Mouse (Mus musculus) thymus, postnatal 0 days (tissue): ENCODE results near the gene 2210407C18Rik. TPM values are rescaled to one million over a fixed set of nuclear protein-coding genes. Genes with fewer than 3 reads are reported as not detected.

ENCODE experiments used
- DNase-seq: peaks from one replicate; pipeline ENCODE4 v3.0.0-alpha.2; 2015; ENCODE audit warnings: low spot score
- polyA plus RNA-seq: library from polyadenylated mRNA; unstranded; fragments of >200 nt; fragmentation: Nextera tagmentation; extraction: Ambion mirVana; gene quantifications from 2 replicates; pipeline ENCODE4 v1.2.1, GENCODE M21; 2015

2210407C18Rik gene
- 0.95 and 1.0 TPM in 2 replicates for polyA plus RNA-seq

GRCm38 (mm10) chr11:58615975-58616374 is at the start of gene 2210407C18Rik:
Gene 2210407C18Rik, minus strand, starts transcription at chr11:58616075.
- no peak for DNase-seq

GRCm38 (mm10) chr11:58658596-58658995 is 42.7 kb upstream of the 2210407C18Rik start, which contains the start of gene Olfr322:
Gene Olfr322, plus strand, starts transcription at chr11:58658782.
- no peak for DNase-seq

GRCm38 (mm10) chr11:58655151-58655550 is 39.3 kb upstream of the 2210407C18Rik start:
- DNase-seq, result no peak

GRCm38 (mm10) chr11:58643350-58643749 is 27.5 kb upstream of the 2210407C18Rik start:
- DNase-seq, result peak; percentile 74

- DNase-seq, result no peak
Measured at GRCm38 (mm10) chr11:58641638-58642358, 25.9 kb upstream of the 2210407C18Rik start.

GRCm38 (mm10) chr11:58641057-58641456 is 25.2 kb upstream of the 2210407C18Rik start:
- no peak for DNase-seq

- DNase-seq, result no peak
Measured at GRCm38 (mm10) chr11:58640272-58640867, 24.5 kb upstream of the 2210407C18Rik start, which contains the start of gene Trim58. Gene Trim58, plus strand, starts transcription at chr11:58640465.

- no peak for DNase-seq
Measured at GRCm38 (mm10) chr11:58638176-58638701, 22.4 kb upstream of the 2210407C18Rik start.

GRCm38 (mm10) chr11:58636376-58636977 is 20.6 kb upstream of the 2210407C18Rik start:
- peak; percentile 66 for DNase-seq

- no peak for DNase-seq
Measured at GRCm38 (mm10) chr11:58634878-58635277, 19.0 kb upstream of the 2210407C18Rik start.

- no peak for DNase-seq
Measured at GRCm38 (mm10) chr11:58630401-58630800, 14.5 kb upstream of the 2210407C18Rik start, which contains the start of gene Olfr323. Gene Olfr323, minus strand, starts transcription at chr11:58630501.

- no peak for DNase-seq
Measured at GRCm38 (mm10) chr11:58626146-58626545, 10.3 kb upstream of the 2210407C18Rik start.

GRCm38 (mm10) chr11:58618793-58619192 is 2.9 kb upstream of the 2210407C18Rik start:
- no peak for DNase-seq

GRCm38 (mm10) chr11:58618369-58618768 is 2.5 kb upstream of the 2210407C18Rik start:
- no peak for DNase-seq

- no peak for DNase-seq
Measured at GRCm38 (mm10) chr11:58614526-58614925, 1.3 kb downstream of the 2210407C18Rik start.

- no peak for DNase-seq
Measured at GRCm38 (mm10) chr11:58613359-58613758, 2.5 kb downstream of the 2210407C18Rik start.

GRCm38 (mm10) chr11:58607030-58607429 is 8.8 kb downstream of the 2210407C18Rik start:
- DNase-seq, result no peak

- DNase-seq, result no peak
Measured at GRCm38 (mm10) chr11:58606177-58606919, 9.5 kb downstream of the 2210407C18Rik start.

- no peak for DNase-seq
Measured at GRCm38 (mm10) chr11:58605228-58605627, 10.6 kb downstream of the 2210407C18Rik start.

GRCm38 (mm10) chr11:58604688-58605087 is 11.2 kb downstream of the 2210407C18Rik start:
- DNase-seq, result no peak
